Mouse (Mus musculus) lung, postnatal 0 days (tissue): Measurements from ENCODE around the gene Usp2. TPM values are rescaled to one million over a fixed set of nuclear protein-coding genes. Genes with fewer than 3 reads are reported as not detected.
"Not testable (repeated sequence)": the region's sequence is repeated elsewhere in the genome, so short reads cannot be mapped to it uniquely, and the experiment has no call there.

Experiments used
- ATAC-seq: fragments of 200-750 bp; cut with Nextera tagmentation; 2 replicates; pipeline ENCODE4 v1.8.0; 2017; ENCODE audit warnings: moderate library complexity
- DNase-seq: peaks from one replicate; pipeline ENCODE4 v3.0.0-alpha.2; 2016; ENCODE audit warnings: low spot score
- H3K27ac ChIP-seq: fragments of 300-500 bp; sonication (generic); 2 replicates; pipeline ENCODE4 v1.5.1; 2014; ENCODE audit warnings: antibody characterized with exemption, mild to moderate bottlenecking, low read length, mixed read lengths
- H3K27me3 ChIP-seq: fragments of 300-500 bp; sonication (generic); replicated peaks from 2 replicates; pipeline ENCODE4 v1.6.1; 2014; ENCODE audit warnings: low read length, mixed read lengths; ENCODE audit not compliant: insufficient read depth
- H3K36me3 ChIP-seq: fragments of 300-500 bp; sonication (generic); 2 replicates; pipeline ENCODE4 v1.6.1; 2014; ENCODE audit warnings: low read length, mixed read lengths; ENCODE audit not compliant: insufficient read depth
- H3K4me1 ChIP-seq: fragments of 300-500 bp; sonication (generic); 2 replicates; pipeline ENCODE4 v1.6.1; 2014; ENCODE audit warnings: antibody characterized with exemption, low read depth, low read length, mixed read lengths; ENCODE audit not compliant: insufficient read depth
- H3K4me2 ChIP-seq: fragments of 300-500 bp; sonication (generic); replicated peaks from 2 replicates; pipeline ENCODE4 v1.6.1; 2014; ENCODE audit warnings: low read depth, mild to moderate bottlenecking, low read length, moderate library complexity, mixed read lengths
- H3K4me3 ChIP-seq: fragments of 300-500 bp; sonication (generic); 2 replicates; pipeline ENCODE4 v1.5.1; 2014; ENCODE audit warnings: low read depth, low read length
- H3K9ac ChIP-seq: fragments of 300-500 bp; sonication (generic); replicated peaks from 2 replicates; pipeline ENCODE4 v1.6.1; 2014; ENCODE audit warnings: low read depth, mild to moderate bottlenecking
- H3K9me3 ChIP-seq: fragments of 300-500 bp; sonication (generic); 2 replicates; pipeline ENCODE4 v1.6.1; 2016; ENCODE audit warnings: low read length, mixed read lengths
- CTCF ChIP-seq: IDR thresholded peaks from 2 replicates; pipeline ENCODE4 v1.5.1; 2016; ENCODE audit warnings: antibody characterized with exemption, mild to moderate bottlenecking
- EP300 ChIP-seq: IDR thresholded peaks from 2 replicates; pipeline ENCODE4 v1.6.1; 2016; ENCODE audit warnings: antibody characterized with exemption, mild to moderate bottlenecking, control low read depth
- WGBS: fragments of 180-500 bp; shearing (Covaris S2); extraction: QIAGEN DNeasy Blood & Tissue Kit; methylation state at CpG from one replicate; pipeline ENCODE4 v1.1.7; 2014; 5-methylcytosine and 5-hydroxymethylcytosine counted together
- polyA plus RNA-seq: library from polyadenylated mRNA; unstranded; fragments of >200 nt; fragmentation: Nextera tagmentation; extraction: Ambion mirVana; gene quantifications from 2 replicates; pipeline ENCODE4 v1.2.1, GENCODE M21; 2015

Usp2 gene
- polyA plus RNA-seq, 1 experiment from 2014 or later, result 11.0 TPM

GRCm38 (mm10) chr9:44106596-44106995, 39.8 kb downstream of the Usp2 start:
- H3K4me1 ChIP-seq, result peaks cover 30% of the 10 kb centered on the region
- H3K9me3 ChIP-seq, result no peaks in the 10 kb centered on the region
- H3K9ac ChIP-seq, result no peak overlapping the region
- H3K27ac ChIP-seq, result peak overlapping the region; percentile 43; the same call in 1 of the 2 replicates
- TF ChIP-seq CTCF (no peak), EP300 (no peak)
- 69% methylated on average over 4 of the region's 4 CpGs for WGBS
- H3K27me3 ChIP-seq, result no peaks in the 10 kb centered on the region
- no peak for DNase-seq
- H3K4me3 ChIP-seq, result no peak overlapping the region
- no peaks in the 10 kb centered on the region for H3K36me3 ChIP-seq
- no peak for ATAC-seq
- no peak overlapping the region for H3K4me2 ChIP-seq

DNA sequence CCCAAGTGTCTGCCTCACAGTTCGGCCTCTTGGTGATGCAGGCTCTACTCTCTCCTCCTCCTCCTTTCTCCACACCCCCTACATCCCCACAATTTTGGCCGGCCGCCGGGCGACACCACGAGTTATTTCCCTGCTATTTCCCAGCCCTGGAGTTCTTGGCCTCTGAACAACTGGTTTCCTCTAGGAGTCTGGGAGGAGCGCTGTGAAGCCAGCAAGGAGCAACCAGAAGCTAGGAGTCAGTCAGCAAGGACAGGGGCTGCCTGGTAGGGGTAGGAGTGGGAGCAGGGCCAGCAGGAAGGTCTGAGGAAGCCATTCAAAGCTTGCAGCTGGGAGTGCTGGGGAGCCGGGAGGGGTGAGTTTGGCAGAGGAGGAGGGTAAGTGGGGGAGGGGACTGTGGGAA, 40.3 kb downstream of the Usp2 start, which contains the start of gene C1qtnf5:
C1qtnf5 (plus strand) TSS at position 136 of the 400 bp plus-strand sequence.
- Histone ChIP-seq H3K4me3 (no peak within 1 kb of the TSS), H3K36me3 (no peaks in the 10 kb centered on the region), H3K27ac (peak within 1 kb of the TSS; percentile 73), H3K9me3 (no peaks in the 10 kb centered on the region), H3K27me3 (no peaks in the 10 kb centered on the region), H3K4me2 (peak within 1 kb of the TSS; percentile 35), H3K4me1 (peaks cover 30% of the 10 kb centered on the region), H3K9ac (0 out of 2 replicates have a peak within 1 kb of the TSS, but pooled peaks have one; percentile 13)
- TF ChIP-seq EP300 (no peak), CTCF (peak; percentile 28)
- WGBS, result 32% methylated on average over 7 of the region's 8 CpGs
- DNase-seq, result peak; percentile 90
- ATAC-seq, result peak; percentile 69

- H3K4me2 ChIP-seq, result peak overlapping the region; percentile 35
- DNase-seq (no peak), ATAC-seq (no peak; the same call in 1 of the 2 replicates)
- H3K27me3 ChIP-seq, result no peaks in the 10 kb centered on the region
- 0 out of 2 replicates have a peak overlapping the region, but pooled peaks have one; percentile 13 for H3K9ac ChIP-seq
- no peaks in the 10 kb centered on the region for H3K9me3 ChIP-seq
- 38% methylated on average over 24 of the region's 25 CpGs for WGBS
- H3K4me1 ChIP-seq, result peaks cover 30% of the 10 kb centered on the region
- TF ChIP-seq EP300 (no peak), CTCF (peak; percentile 56)
- H3K4me3 ChIP-seq, result no peak overlapping the region
- peak overlapping the region; percentile 73 for H3K27ac ChIP-seq
- H3K36me3 ChIP-seq, result no peaks in the 10 kb centered on the region
Measured at GRCm38 (mm10) chr9:44107557-44108179, 40.8 kb downstream of the Usp2 start.

- Histone ChIP-seq H3K27ac (no peak overlapping the region), H3K9me3 (no peaks in the 10 kb centered on the region), H3K4me2 (peak overlapping the region; percentile 35; the same call in 1 of the 2 replicates), H3K4me3 (no peak overlapping the region), H3K4me1 (peaks cover 30% of the 10 kb centered on the region), H3K27me3 (no peaks in the 10 kb centered on the region), H3K9ac (no peak overlapping the region), H3K36me3 (no peaks in the 10 kb centered on the region)
- no peak for DNase-seq
- 78% methylated on average over 31 of the region's 31 CpGs for WGBS
- TF ChIP-seq EP300 (no peak), CTCF (no peak)
- ATAC-seq, result no peak
Measured at GRCm38 (mm10) chr9:44108269-44109055, 41.6 kb downstream of the Usp2 start.

DNA sequence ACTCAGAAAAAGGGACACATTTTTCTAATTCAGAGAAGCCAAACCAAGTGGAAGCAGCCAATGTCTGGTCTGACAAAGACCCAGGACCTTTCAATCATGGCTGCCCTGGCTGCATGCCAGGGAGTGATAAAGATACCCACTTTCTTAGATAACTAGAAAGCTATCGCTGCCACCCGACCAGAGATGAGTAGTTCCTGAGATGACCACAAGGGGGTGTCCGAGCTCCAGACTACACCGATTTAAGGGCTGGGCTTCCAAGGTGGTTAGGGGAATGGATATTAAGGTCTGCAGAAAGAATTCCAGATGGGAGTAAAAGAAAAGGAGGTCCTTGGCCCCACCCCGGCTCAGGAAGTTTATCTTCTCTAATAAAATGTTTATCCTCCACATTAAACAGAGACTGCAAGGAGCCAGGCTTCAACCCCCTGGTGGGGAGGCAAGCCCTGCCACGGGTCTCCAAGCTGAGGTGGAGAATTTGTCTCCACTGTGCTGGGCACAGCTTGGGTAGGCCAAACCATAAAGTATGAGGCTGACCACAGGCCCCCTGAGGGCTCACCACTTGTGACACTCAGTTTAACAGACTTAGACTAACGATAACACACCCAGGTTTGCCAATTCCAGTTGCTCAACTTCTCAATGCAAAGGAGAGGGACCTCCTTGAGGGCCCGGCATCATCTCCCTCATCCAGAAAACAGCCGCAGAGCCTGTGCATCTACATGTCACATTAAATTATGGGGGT, 42.7 kb downstream of the Usp2 start:
- WGBS, result 18% methylated on average over 9 of the region's 9 CpGs
- no peak overlapping the region for H3K4me3 ChIP-seq
- H3K9ac ChIP-seq, result no peak overlapping the region
- no peak for ATAC-seq
- no peaks in the 10 kb centered on the region for H3K36me3 ChIP-seq
- no peak overlapping the region for H3K4me2 ChIP-seq
- DNase-seq, result peak; percentile 75
- no peaks in the 10 kb centered on the region for H3K9me3 ChIP-seq
- H3K27me3 ChIP-seq, result no peaks in the 10 kb centered on the region
- H3K27ac ChIP-seq, result no peak overlapping the region
- TF ChIP-seq EP300 (no peak; the same call in 1 of the 2 replicates), CTCF (peak; percentile 84)
- peaks cover 30% of the 10 kb centered on the region for H3K4me1 ChIP-seq

GRCm38 (mm10) chr9:44111909-44112308, 45.1 kb downstream of the Usp2 start:
- 44% methylated on average over 5 of the region's 12 CpGs for WGBS

More at GRCm38 (mm10) chr9:44111909-44112308, 45.1 kb downstream of the Usp2 start:
- H3K4me2 ChIP-seq, H3K9ac ChIP-seq, H3K27me3 ChIP-seq, H3K27ac ChIP-seq, H3K9me3 ChIP-seq, ATAC-seq, H3K36me3 ChIP-seq, DNase-seq, H3K4me3 ChIP-seq: not testable (repeated sequence)
- peaks cover 20% of the 10 kb centered on the region for H3K4me1 ChIP-seq
